Mouse (Mus musculus): ENCODE data around the gene Ank3. TPM values are rescaled to one million over a fixed set of nuclear protein-coding genes. Genes with fewer than 3 reads are reported as not detected.

The Ank3 gene
- total and polyA plus RNA-seq, 3 experiments, result 3.2 to 6.7 TPM; not detected in 1

DNA sequence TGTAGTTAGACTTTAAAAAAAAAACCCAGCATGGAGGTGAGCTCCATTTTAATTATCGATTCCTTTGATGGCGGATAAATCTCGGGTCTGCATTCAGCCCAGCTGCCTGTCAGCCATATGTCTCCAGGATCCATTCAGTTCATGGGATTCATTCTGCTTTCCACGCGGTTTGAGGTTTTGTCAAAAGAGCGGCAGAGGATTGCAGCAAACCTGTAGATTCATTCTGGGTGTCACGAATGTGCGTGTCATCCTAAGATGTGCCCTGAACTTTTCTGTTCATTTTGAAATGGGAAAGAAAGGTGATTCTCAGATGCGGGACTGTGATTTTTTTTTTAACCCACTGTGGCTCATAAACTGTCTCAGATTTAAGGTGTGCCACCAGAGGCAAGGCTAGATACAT is 136.1 kb downstream of the Ank3 start:
- no peak for DNase-seq (ENCODE audit: low read depth, low spot score)
- H3K36me3 ChIP-seq (ENCODE audit: control insufficient read depth in 1 of 2, insufficient read depth in 2 of 2, low read length in 2 of 2), result no peaks in the 10 kb centered on the region
- H3K79me2 ChIP-seq (ENCODE audit: control insufficient read depth, insufficient read depth, low read length, poor library complexity), result no peaks in the 10 kb centered on the region
- no peak overlapping the region for H3K27ac ChIP-seq (ENCODE audit: control insufficient read depth, low read depth, low read length)
- H3K4me1 ChIP-seq (ENCODE audit: control insufficient read depth in 1 of 2, insufficient read depth in 2 of 2, low read length in 2 of 2), result no peaks in the 10 kb centered on the region
- no peaks in the 10 kb centered on the region for H3K27me3 ChIP-seq (ENCODE audit: control insufficient read depth in 1 of 2, insufficient read depth in 2 of 2, low read length in 2 of 2)
- no peak for TF ChIP-seq GABPA (IDR thresholded peaks at IDR 0.05; ENCODE audit: low read depth, low read length)
- H3K4me3 ChIP-seq (ENCODE audit: control insufficient read depth in 1 of 2, insufficient read depth in 1 of 2, low read depth in 2 of 2, low read length in 2 of 2), result no peak overlapping the region
- H3K9me3 ChIP-seq (replicated peaks; ENCODE audit: insufficient read depth, low read length), result no peaks in the 10 kb centered on the region
- H3K9ac ChIP-seq (ENCODE audit: control insufficient read depth, low read depth, low read length, poor library complexity, severe bottlenecking), result no peak overlapping the region

DNA sequence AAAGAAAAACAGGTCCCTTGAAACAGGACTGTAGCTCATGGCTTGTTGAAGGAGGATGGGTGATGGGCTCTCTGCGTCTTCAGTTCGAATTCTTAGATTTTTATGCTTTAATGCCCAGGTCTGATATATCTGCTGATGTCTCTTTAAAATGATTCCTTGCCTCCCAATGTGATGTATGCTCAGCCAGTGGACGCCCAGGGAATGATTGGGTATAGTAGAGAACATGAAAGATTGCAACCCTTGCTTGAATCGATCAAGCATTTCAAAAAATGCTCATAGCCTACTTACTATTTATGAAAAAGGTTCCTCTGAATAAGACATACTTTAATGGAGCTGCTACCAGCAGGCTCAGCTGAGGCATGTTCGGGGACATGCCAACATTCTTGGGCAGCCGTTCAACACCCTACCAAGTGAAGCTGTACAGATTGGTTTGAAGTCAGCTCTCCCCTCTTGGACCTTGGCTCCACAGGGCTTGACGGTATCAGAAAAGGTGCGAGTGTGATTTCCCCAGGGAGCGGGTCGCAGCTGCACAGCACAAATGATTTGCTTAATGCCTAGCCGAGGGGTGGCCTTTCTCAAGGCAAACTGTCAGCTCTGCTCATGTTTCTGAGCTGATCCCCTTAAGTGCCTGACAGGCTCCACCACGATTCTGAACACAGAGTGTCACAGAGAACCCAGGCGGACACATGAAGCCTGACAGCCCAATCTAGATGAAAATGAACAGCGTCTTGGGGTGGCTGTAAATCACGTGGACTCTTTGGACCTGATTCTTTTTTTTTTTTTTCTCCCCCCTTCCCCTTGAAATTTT is 136.8 kb downstream of the Ank3 start:
- TF ChIP-seq MAFK (IDR thresholded peaks at IDR 0.05; ENCODE audit: borderline replicate concordance, low read depth, low read length), result no peak
- H3K27ac ChIP-seq (ENCODE audit: control insufficient read depth, low read depth, low read length), result no peak overlapping the region
- H3K36me3 ChIP-seq (ENCODE audit: control insufficient read depth in 1 of 2, insufficient read depth in 2 of 2, low read length in 2 of 2), result no peaks in the 10 kb centered on the region
- no peaks in the 10 kb centered on the region for H3K9me3 ChIP-seq (replicated peaks; ENCODE audit: insufficient read depth, low read length)
- no peak for DNase-seq (ENCODE audit: low read depth, low spot score)
- H3K27me3 ChIP-seq (ENCODE audit: control insufficient read depth in 1 of 2, insufficient read depth in 2 of 2, low read length in 2 of 2), result no peaks in the 10 kb centered on the region
- no peak overlapping the region for H3K4me3 ChIP-seq (ENCODE audit: control insufficient read depth in 1 of 2, insufficient read depth in 1 of 2, low read depth in 2 of 2, low read length in 2 of 2)
- no peak overlapping the region for H3K9ac ChIP-seq (ENCODE audit: control insufficient read depth, low read depth, low read length, poor library complexity, severe bottlenecking)
- no peaks in the 10 kb centered on the region for H3K4me1 ChIP-seq (ENCODE audit: control insufficient read depth in 1 of 2, insufficient read depth in 2 of 2, low read length in 2 of 2)
- no peaks in the 10 kb centered on the region for H3K79me2 ChIP-seq (ENCODE audit: control insufficient read depth, insufficient read depth, low read length, poor library complexity)

DNA sequence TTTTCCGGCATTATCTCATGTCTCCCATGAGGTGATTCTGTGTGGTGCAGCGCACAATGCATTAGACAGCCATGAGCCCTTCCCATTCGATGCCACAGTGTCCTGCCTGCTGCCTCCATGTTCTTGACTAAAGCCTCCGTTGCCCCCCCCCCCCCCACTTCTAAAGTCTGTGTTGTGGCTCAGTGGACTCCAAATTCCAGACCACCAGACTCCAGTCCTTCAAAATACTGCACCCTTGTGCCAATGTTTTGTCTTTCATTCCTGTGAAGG is 137.3 kb downstream of the Ank3 start:
- no peak for DNase-seq (ENCODE audit: low read depth, low spot score)
- Histone ChIP-seq H3K9me3 (replicated peaks; ENCODE audit: insufficient read depth, low read length) (no peaks in the 10 kb centered on the region), H3K27ac (ENCODE audit: control insufficient read depth, low read depth, low read length) (no peak overlapping the region), H3K36me3 (ENCODE audit: control insufficient read depth in 1 of 2, insufficient read depth in 2 of 2, low read length in 2 of 2) (no peaks in the 10 kb centered on the region), H3K79me2 (ENCODE audit: control insufficient read depth, insufficient read depth, low read length, poor library complexity) (no peaks in the 10 kb centered on the region), H3K27me3 (ENCODE audit: control insufficient read depth in 1 of 2, insufficient read depth in 2 of 2, low read length in 2 of 2) (no peaks in the 10 kb centered on the region), H3K9ac (ENCODE audit: control insufficient read depth, low read depth, low read length, poor library complexity, severe bottlenecking) (no peak overlapping the region), H3K4me1 (ENCODE audit: control insufficient read depth in 1 of 2, insufficient read depth in 2 of 2, low read length in 2 of 2) (no peaks in the 10 kb centered on the region), H3K4me3 (ENCODE audit: control insufficient read depth in 1 of 2, insufficient read depth in 1 of 2, low read depth in 2 of 2, low read length in 2 of 2) (no peak overlapping the region)
- TF ChIP-seq BHLHE40 (IDR thresholded peaks at IDR 0.05; ENCODE audit: borderline replicate concordance, low read depth, low read length), result no peak
- TF ChIP-seq MAX (IDR thresholded peaks at IDR 0.05; ENCODE audit: low read length), result no peak
- no peak for TF ChIP-seq USF2 (IDR thresholded peaks at IDR 0.05; ENCODE audit: borderline replicate concordance in 1 of 2, insufficient read depth in 1 of 2, low read depth in 1 of 2, low read length in 2 of 2)
- no peak for TF ChIP-seq CHD1 (IDR thresholded peaks at IDR 0.05; ENCODE audit: low read depth, low read length)
- TF ChIP-seq RCOR1 (IDR thresholded peaks at IDR 0.05; ENCODE audit: low read depth, low read length), result no peak
- no peak for TF ChIP-seq MXI1 (IDR thresholded peaks at IDR 0.05; ENCODE audit: low read depth, low read length)
- no peak for TF ChIP-seq ZC3H11A (IDR thresholded peaks at IDR 0.05; ENCODE audit: low read depth, low read length)
- TF ChIP-seq SIN3A (IDR thresholded peaks at IDR 0.05; ENCODE audit: low read length), result no peak
- TF ChIP-seq NRF1 (IDR thresholded peaks at IDR 0.05; ENCODE audit: insufficient read depth, low read depth, low read length, poor library complexity, severe bottlenecking), result no peak
- TF ChIP-seq POLR2AphosphoS2 (IDR thresholded peaks at IDR 0.05; ENCODE audit: low read length), result no peak
- no peak for TF ChIP-seq JUND (IDR thresholded peaks at IDR 0.05; ENCODE audit: low read depth, low read length)
- TF ChIP-seq TBP (IDR thresholded peaks at IDR 0.05; ENCODE audit: low read depth, low read length), result no peak
- TF ChIP-seq SMC3 (IDR thresholded peaks at IDR 0.05; ENCODE audit: low read depth, low read length), result no peak
- no peak for TF ChIP-seq KAT2A (conservative IDR thresholded peaks at IDR 0.05; ENCODE audit: low read depth, low read length)
- TF ChIP-seq MAFK (IDR thresholded peaks at IDR 0.05; ENCODE audit: borderline replicate concordance, low read depth, low read length), result no peak
- no peak for TF ChIP-seq ZNF384 (IDR thresholded peaks at IDR 0.05; ENCODE audit: low read depth, low read length)
- TF ChIP-seq GABPA (IDR thresholded peaks at IDR 0.05; ENCODE audit: low read depth, low read length), result no peak
- TF ChIP-seq E2F4 (IDR thresholded peaks at IDR 0.05; ENCODE audit: borderline replicate concordance, low read depth, low read length), result no peak
- no peak for TF ChIP-seq UBTF (IDR thresholded peaks at IDR 0.05; ENCODE audit: borderline replicate concordance, insufficient read depth, low read depth, low read length)
- TF ChIP-seq EP300 (IDR thresholded peaks at IDR 0.05; ENCODE audit: low read depth in 1 of 2, low read length in 2 of 2), result no peak

Data from MEL (cell line).